Mouse (Mus musculus): ENCODE data around the gene Pdss1.

DNA sequence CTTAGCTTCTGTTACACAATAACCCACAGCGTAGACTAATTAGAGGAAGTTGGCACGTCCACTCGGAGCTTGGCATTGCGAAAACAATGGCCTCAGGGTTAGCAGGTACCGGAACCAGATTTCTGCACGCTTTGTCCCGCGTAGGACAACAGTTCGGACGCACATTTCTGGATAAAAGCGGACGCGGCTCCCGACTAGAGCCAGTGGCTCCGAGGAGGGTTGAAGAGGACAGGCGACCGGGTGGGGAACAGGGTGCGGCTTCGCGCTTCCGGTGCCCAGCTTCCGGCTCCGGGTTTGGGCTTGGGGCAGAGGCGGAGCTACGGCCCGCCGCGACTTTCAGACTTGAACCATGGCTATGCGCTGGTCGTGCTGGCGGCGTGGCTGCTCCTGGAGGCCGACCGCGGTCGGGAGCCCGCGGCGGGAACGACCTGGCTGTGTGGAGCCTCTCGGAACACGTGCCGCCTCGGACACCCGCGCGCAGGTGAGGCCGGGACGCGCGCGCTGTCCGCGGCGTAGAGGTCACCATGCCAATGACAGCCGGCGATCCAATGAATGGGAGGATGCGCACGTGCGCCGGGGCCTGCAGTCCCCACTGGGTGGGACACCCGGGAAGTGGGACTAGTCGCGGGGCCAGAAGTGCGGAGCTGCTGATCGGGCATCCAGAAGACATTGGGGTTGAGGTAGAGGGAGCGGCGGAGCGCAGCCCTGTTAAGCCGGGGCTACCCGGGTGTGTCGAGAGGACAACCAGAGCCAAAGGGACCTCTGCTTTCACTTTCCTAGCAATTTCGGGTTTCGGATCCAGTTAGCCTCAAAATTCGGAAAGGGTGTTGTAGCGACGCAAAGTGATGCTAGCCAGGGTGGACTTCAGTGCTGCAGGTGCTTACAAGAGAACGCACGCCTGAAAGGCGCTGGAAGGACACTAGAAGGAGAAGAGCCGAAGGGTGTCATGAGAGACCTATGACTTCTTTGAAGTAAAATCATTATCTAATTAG, at the start of gene Pdss1:
- TF ChIP-seq CTCF (IDR thresholded peaks at IDR 0.05) (no peak), EP300 (IDR thresholded peaks at IDR 0.05) (peak; percentile 90)
